19 mouse cellular contexts compared by ENCODE assay signal in genomic region chrX:142427111-142427510, GRCm38 (mm10). TPM values are rescaled to one million over a fixed set of nuclear protein-coding genes. Genes with fewer than 3 reads are reported as not detected.
A peak's percentile ranks its signal among the peaks of the same experiment; 100 is the strongest.
DNase-seq lines count a peak whose midpoint lies in the region; ATAC-seq lines count a peak whose summit lies in the region.
"Had no signal": no experiment of that assay in that cellular context is flagged by ENCODE, and none has a peak within 500 bp of the region (broad histone marks: within the 10 kb centered on the region; RNA-seq: fewer than 3 reads in every experiment).

No protein-coding gene starts in this region.

- peak; percentile 54 for DNase-seq in kidney, postnatal 10 days
- no peak for DNase-seq in kidney, adult 18-20 months
- DNase-seq in 3T3-L1 (ENCODE audit: low read depth, low spot score) (peak; percentile 3), A20 (ENCODE audit: low read depth, low spot score) (peak; percentile 55)
- DNase-seq in left cerebral cortex, postnatal 14 days (ENCODE audit: low spot score in 2 of 2) = no peak
- no peak for DNase-seq in frontal cortex, postnatal 36 days (ENCODE audit: low spot score in 2 of 2)
- DNase-seq in urinary bladder, postnatal 10 days (ENCODE audit: low spot score) = no peak
- DNase-seq: adrenal gland, postnatal 36 days; cerebellum, adult 8-10 months; gastrocnemius, postnatal 36 days; heart, postnatal 4 days; lung, adult 2 months; lung, postnatal 4 days; right cerebral cortex, adult 18-20 months had no signal

- intact Hi-C loops in left cerebral cortex, postnatal 14 days (cut with DNase I) = no loop called here

- ATAC-seq in granulocyte monocyte progenitor cell, adult 5-6 weeks (replicated peaks; ENCODE audit: poor library complexity, severe bottlenecking) = peak; percentile 92
- ATAC-seq: CD4-positive, CD25-positive, alpha-beta regulatory T cell, adult 4 months; forebrain, embryonic 15.5 days; intestine, embryonic 15.5 days; liver, embryonic 12.5 days had no signal

RNA-seq across cellular contexts. Expression of gene Acsl4, which starts 36.8 kb away (rescaled TPM):
- total RNA-seq in granulocyte monocyte progenitor cell, adult 5-6 weeks (2014; fragmentation: Nextera tagmentation) = 18.2 and 18.6 TPM in 2 replicates
- total RNA-seq in granulocyte monocyte progenitor cell, adult 5-6 weeks (2017) = 30.2 and 31.4 TPM in 2 replicates
- total RNA-seq in left cerebral cortex, postnatal 14 days (2021) = 10 to 100 TPM; 76.2 to 87.0 TPM

Comparison
In these comparisons a context has a peak if more than half of its experiments do, and no peak if none do; other contexts are left out.
1. DNase-seq: peak in kidney, postnatal 10 days (single experiment), 3T3-L1 (single experiment) and A20 (single experiment); none in kidney, adult 18-20 months (single experiment), left cerebral cortex, postnatal 14 days (0 of 2), frontal cortex, postnatal 36 days (0 of 2) and urinary bladder, postnatal 10 days (single experiment).